In genomic region chr2:136891951-136892371, GRCm38 (mm10) we compare ENCODE assay signal across 8 mouse cellular contexts. TPM values are rescaled to one million over a fixed set of nuclear protein-coding genes. Genes with fewer than 3 reads are reported as not detected.
A peak's percentile ranks its signal among the peaks of the same experiment; 100 is the strongest.
DNase-seq lines count a peak whose midpoint lies in the region; ATAC-seq lines count a peak whose summit lies in the region.

No protein-coding gene starts in this region.

- peak overlapping the region; percentile 79 for H3K4me3 ChIP-seq in intestine, embryonic 14.5 days (ENCODE audit: low read depth, low read length)

- under 1% methylated on average over 23 of the region's 23 CpGs for WGBS in intestine, embryonic 14.5 days

- H3K4me1 ChIP-seq in intestine, embryonic 14.5 days (replicated peaks; ENCODE audit: control insufficient read depth, insufficient read depth, low read length) = peaks cover 5% of the 10 kb centered on the region; the same call in 1 of the 2 replicates

- H3K27me3 ChIP-seq in intestine, embryonic 14.5 days (replicated peaks; ENCODE audit: control insufficient read depth, insufficient read depth, low read length) = no peaks in the 10 kb centered on the region

- peak overlapping the region; percentile 87 for H3K27ac ChIP-seq in intestine, embryonic 14.5 days (ENCODE audit: low read depth)

- peak overlapping the region; percentile 62 for H3K9ac ChIP-seq in intestine, embryonic 14.5 days (ENCODE audit: low read length)

- DNase-seq in adrenal gland, adult 18-20 months (ENCODE audit: low spot score in 2 of 2) = peak; percentile 82 to 83
- peak; percentile 96 for DNase-seq in embryo, embryonic 11 days
- DNase-seq in gastrocnemius, postnatal 25 days = peak; percentile 95
- peak; percentile 89 for DNase-seq in intestine, embryonic 14.5 days (ENCODE audit: low spot score)
- DNase-seq in left cerebral cortex, postnatal 14 days (ENCODE audit: low spot score in 2 of 2) = peak; percentile 97 to 99
- DNase-seq in mesoderm, embryonic 11.5 days (ENCODE audit: low read depth, low spot score) = peak; percentile 96
- peak; percentile 98 for DNase-seq in right cerebral cortex, postnatal 36 days (ENCODE audit: low spot score in 2 of 2)
- DNase-seq in yolk sac, embryonic 10.5 days (ENCODE audit: low spot score) = peak; percentile 94

- no peaks in the 10 kb centered on the region for H3K9me3 ChIP-seq in intestine, embryonic 14.5 days (ENCODE audit: control insufficient read depth, low read length)

- H3K4me2 ChIP-seq in intestine, embryonic 14.5 days (ENCODE audit: low read length) = peak overlapping the region; percentile 57

- H3K36me3 ChIP-seq in intestine, embryonic 14.5 days (ENCODE audit: control insufficient read depth, insufficient read depth, low read length) = no peaks in the 10 kb centered on the region

- intact Hi-C loops in left cerebral cortex, postnatal 14 days (cut with DNase I) = loop anchor here (5.0 kb wide), 1 partner anchor 180 kb away; the partner anchor contains the start of gene Snap25

- peak; percentile 82 for ATAC-seq in intestine, embryonic 14.5 days (replicated peaks; ENCODE audit: low FRiP score, low TSS enrichment, low read depth)

RNA-seq across cellular contexts. Expression of gene AL731706.1, which starts 0.8 kb away (rescaled TPM):
- 10 to 100 TPM; 20.9 to 26.7 TPM for total RNA-seq in adrenal gland, adult 18-20 months (2021)
- total RNA-seq in gastrocnemius, postnatal 25 days (2021) = 10 to 100 TPM; 17.8 to 24.1 TPM
- polyA plus RNA-seq in intestine, embryonic 14.5 days (2014; fragmentation: Nextera tagmentation; extraction: Ambion mirVana) = 38.1 and 43.5 TPM in 2 replicates
- total RNA-seq in left cerebral cortex, postnatal 14 days (2021) = 10 to 100 TPM; 20.5 to 22.8 TPM

RNA-seq across cellular contexts. Expression of gene Mkks, which starts 0.8 kb away (rescaled TPM):
- total RNA-seq in adrenal gland, adult 18-20 months (2021) = 10 to 100 TPM; 15.9 to 18.6 TPM
- total RNA-seq in gastrocnemius, postnatal 25 days (2021) = 10 to 100 TPM; 21.6 to 28.7 TPM
- polyA plus RNA-seq in intestine, embryonic 14.5 days (2014; fragmentation: Nextera tagmentation; extraction: Ambion mirVana) = 15.5 and 16.2 TPM in 2 replicates
- total RNA-seq in left cerebral cortex, postnatal 14 days (2021) = 10 to 100 TPM; 21.0 to 31.6 TPM

RNA-seq across cellular contexts. Expression of gene Slx4ip, which starts 0.9 kb away (rescaled TPM):
- 1 to 10 TPM; 4.1 to 5.6 TPM for total RNA-seq in adrenal gland, adult 18-20 months (2021)
- total RNA-seq in gastrocnemius, postnatal 25 days (2021) = 1 to 10 TPM; 2.5 to 3.0 TPM
- polyA plus RNA-seq in intestine, embryonic 14.5 days (2014; fragmentation: Nextera tagmentation; extraction: Ambion mirVana) = 5.8 and 6.1 TPM in 2 replicates
- 1 to 10 TPM; 9.1 to 9.4 TPM for total RNA-seq in left cerebral cortex, postnatal 14 days (2021)

RNA-seq across cellular contexts. Expression of gene AL731706.2, which starts 6.5 kb away (rescaled TPM):
- 10 to 100 TPM in 1 of 2 experiments, 1 to 10 TPM in 1; 9.8 to 12.9 TPM for total RNA-seq in adrenal gland, adult 18-20 months (2021)
- 10 to 100 TPM; 24.6 to 27.4 TPM for total RNA-seq in gastrocnemius, postnatal 25 days (2021)
- polyA plus RNA-seq in intestine, embryonic 14.5 days (2014; fragmentation: Nextera tagmentation; extraction: Ambion mirVana) = 48.4 and 49.0 TPM in 2 replicates
- 10 to 100 TPM; 20.5 to 31.5 TPM for total RNA-seq in left cerebral cortex, postnatal 14 days (2021)

Comparison
In these comparisons a context has a peak if more than half of its experiments do, and no peak if none do; other contexts are left out.
1. Peak in every context shown above with its lines: DNase-seq, ATAC-seq, H3K4me3 ChIP-seq and H3K27ac ChIP-seq.